Mouse (Mus musculus): ENCODE measurements around the gene Fbln2. TPM values are rescaled to one million over a fixed set of nuclear protein-coding genes. Genes with fewer than 3 reads are reported as not detected.

The Fbln2 gene
- total RNA-seq, 2 experiments from 2014 or later = 3.9 to 6.5 TPM

GRCm38 (mm10) chr6:91290937-91291336 is 78.7 kb downstream of the Fbln2 start:
- intact Hi-C loops (cut with DNase I) = no loop called here

DNA sequence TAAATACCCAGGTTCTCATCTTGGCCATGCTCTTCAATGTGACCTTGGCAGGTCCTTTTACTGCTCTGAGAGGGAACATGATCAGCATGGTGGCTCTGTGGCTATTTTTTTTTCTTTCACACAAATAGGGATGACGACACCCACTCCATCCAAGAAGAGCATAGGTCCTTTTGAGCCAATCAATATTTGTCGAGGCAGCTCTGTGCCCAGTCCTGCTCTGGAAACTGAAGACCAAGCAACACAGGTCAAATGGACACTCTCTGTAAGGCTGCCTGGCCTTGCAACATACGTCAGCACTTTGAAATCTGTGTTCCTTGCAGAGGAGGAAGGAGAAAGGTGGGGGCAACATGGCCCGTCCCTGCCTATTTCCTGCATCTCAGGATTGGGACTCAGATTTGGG is 83.2 kb downstream of the Fbln2 start:
- no peak for DNase-seq (ENCODE audit: low spot score in 2 of 2)
- intact Hi-C loops (cut with DNase I) = no loop called here

More at GRCm38 (mm10) chr6:91290937-91291336, 78.7 kb downstream of the Fbln2 start:
- DNase-seq (ENCODE audit: low spot score in 2 of 2) = no peak

DNA sequence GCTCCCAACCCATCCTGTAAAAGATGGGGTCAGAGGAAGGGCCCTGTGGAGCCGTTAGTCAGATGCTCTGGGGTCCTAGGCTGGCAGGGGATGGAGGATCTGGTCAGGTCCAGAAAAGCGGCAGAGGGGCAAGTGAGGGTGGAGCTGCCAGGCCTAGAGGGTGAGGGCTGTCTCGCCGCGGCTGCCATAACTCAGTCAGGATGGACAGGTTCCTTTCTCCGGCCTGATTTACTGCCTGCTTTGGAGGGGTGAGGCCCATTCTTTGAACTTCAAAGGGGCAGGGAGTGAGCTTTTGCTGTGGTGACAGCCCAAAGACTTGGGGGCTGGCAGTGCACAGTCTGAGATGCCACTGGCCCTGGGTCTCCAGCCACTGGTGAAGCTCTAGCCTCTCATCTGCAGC is 86.6 kb downstream of the Fbln2 start:
- intact Hi-C loops (cut with DNase I) = no loop called here
- no peak for DNase-seq (ENCODE audit: low spot score in 2 of 2)

DNA sequence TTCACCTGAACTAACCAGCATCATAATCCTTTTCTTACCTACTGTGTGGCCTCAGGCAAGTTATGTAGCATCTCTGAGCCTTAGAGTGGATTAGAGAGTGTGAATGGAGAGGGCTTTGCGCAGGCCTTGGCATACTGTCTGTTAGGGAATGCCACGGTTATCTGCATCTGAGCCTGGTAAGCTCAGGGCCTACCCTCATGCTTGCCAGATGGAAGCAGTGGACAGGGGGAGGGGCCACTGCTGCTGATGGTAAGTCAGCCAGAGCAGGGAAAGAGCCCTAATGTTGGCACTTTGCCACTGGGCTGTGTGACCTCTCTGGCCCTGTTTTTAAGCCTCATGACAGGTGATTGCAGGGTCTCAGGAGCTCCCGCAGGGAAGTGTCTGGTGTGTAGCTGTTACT is 87.8 kb downstream of the Fbln2 start:
- DNase-seq (ENCODE audit: low spot score in 2 of 2) = no peak
- intact Hi-C loops (cut with DNase I) = loop anchor here (5.0 kb wide), 1 partner anchor 47 kb away; no protein-coding TSS in a partner anchor

DNA sequence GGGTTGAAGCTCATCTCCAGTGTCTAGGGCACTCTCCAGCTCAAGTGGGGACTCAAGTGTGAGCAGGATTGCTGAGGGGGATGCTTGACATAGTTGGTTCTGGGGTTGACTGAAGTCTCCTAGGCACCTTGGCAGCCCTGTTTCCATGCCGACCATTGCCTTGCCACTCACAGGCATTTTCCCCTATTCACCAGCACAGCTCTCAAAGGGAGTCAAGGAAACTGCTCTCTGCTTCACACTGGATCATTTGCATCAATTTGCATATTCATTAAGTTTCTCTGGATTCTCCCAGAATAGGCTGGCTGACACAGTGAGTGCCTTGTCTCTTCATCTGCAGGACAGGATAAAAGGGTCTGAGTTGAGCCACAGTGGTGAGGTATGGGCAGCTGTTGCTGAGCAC is 89.6 kb downstream of the Fbln2 start:
- DNase-seq (ENCODE audit: low spot score in 2 of 2) = peak; percentile 65 to 90
- intact Hi-C loops (cut with DNase I) = loop anchor here (5.0 kb wide), 1 partner anchor 45 kb away; no protein-coding TSS in a partner anchor

DNA sequence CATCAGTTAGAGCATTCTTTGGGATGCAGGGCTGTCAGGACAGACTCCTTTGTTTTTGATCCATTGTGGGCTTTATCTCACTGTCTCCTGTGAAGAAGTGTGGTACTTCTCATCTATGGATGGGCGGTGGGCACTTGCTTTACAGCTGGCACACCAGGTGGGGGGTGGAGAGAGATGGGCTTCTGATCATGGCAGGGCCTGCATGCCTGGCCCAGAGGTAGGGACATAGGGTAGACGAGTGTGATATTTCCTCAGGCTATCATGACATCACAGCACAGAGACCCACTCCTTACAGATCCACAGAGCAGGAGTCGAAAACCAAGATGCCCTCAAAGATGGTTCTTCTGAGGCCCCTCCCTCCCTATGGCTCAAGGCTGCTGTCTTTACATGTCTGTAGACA is 90.1 kb downstream of the Fbln2 start:
- DNase-seq (ENCODE audit: low spot score in 2 of 2) = no peak
- intact Hi-C loops (cut with DNase I) = loop anchor here (5.0 kb wide), 1 partner anchor 45 kb away; no protein-coding TSS in a partner anchor

DNA sequence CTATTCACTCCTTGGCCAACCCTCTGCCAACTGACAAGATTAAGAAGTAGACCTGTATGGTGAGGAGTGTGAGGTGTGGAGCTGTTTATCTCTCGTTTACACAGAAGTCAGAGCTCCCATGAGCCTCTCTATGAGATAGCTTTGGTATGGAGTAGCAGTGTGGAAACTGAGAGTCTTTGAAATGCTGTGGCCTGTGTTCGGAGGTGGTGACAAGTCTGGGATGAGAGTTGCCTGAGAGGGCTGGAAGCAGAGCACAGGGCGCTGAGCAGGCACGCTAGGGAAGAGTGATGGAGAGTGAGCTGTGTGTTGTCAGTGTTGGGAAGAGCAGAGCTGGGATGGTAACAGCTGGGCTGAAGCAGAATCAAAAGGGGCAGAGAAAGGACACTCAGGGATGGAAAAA is 91.9 kb downstream of the Fbln2 start:
- intact Hi-C loops (cut with DNase I) = loop anchor here (5.0 kb wide), 1 partner anchor 43 kb away; no protein-coding TSS in a partner anchor
- DNase-seq (ENCODE audit: low spot score in 2 of 2) = no peak

- DNase-seq (ENCODE audit: low spot score in 2 of 2) = peak in 1 of 2 experiments; percentile 21
- intact Hi-C loops (cut with DNase I) = no loop called here
These were observed 95.7 kb downstream of the Fbln2 start for GRCm38 (mm10) chr6:91307972-91308371.

DNA sequence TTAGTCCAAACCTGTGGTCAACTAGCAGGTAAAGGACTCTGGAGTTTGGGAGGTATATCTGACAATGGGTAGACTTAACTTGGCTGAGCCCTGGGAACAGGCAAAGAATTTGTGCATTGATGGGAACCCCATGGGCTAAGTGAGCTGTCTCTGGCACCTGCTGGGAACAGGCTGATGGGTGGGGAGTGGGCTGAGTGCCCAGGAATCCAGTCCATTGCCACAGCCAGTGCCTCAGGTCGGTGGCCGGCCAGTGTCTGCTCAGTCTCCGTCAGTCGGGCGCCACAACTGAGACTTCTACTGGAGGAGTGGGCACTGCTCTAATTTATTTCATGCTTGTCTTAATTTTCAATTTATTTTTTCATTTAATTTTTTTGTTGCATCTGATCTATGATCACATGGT is 98.9 kb downstream of the Fbln2 start:
- DNase-seq (ENCODE audit: low spot score in 2 of 2) = no peak
- intact Hi-C loops (cut with DNase I) = no loop called here

GRCm38 (mm10) chr6:91312491-91312890 is 100.2 kb downstream of the Fbln2 start:
- DNase-seq (ENCODE audit: low spot score in 2 of 2) = no peak
- intact Hi-C loops (cut with DNase I) = no loop called here

Other genes with a start within 250 kb of the Fbln2 start
- gene Iqsec1, start 223.8 kb upstream of the Fbln2 start, total RNA-seq (2021) = 100 to 1,000 TPM; 317 to 348 TPM
- 10 to 100 TPM; 26.5 to 28.9 TPM for gene Nup210, start 95.6 kb upstream of the Fbln2 start, total RNA-seq (2021)
- gene Hdac11, start 55.8 kb upstream of the Fbln2 start, total RNA-seq (2021) = 100 to 1,000 TPM; 158 to 161 TPM
- gene Wnt7a, start 198.9 kb downstream of the Fbln2 start, total RNA-seq (2021) = 10 to 100 TPM; 11.6 to 16.3 TPM

Measured in left cerebral cortex, postnatal 25 days (tissue).